Mouse (Mus musculus) liver, embryonic 12.5 days (tissue): Measurements from ENCODE around the gene Nat8. TPM values are rescaled to one million over a fixed set of nuclear protein-coding genes. Genes with fewer than 3 reads are reported as not detected.
A peak's percentile ranks its signal among the peaks of the same experiment; 100 is the strongest.
"Not testable (repeated sequence)": the region's sequence is repeated elsewhere in the genome, so short reads cannot be mapped to it uniquely, and the experiment has no call there.

ENCODE experiments used
- ATAC-seq: fragments of 200-750 bp; cut with Nextera tagmentation; 2 replicates; pipeline ENCODE4 v1.8.0; 2017; ENCODE audit warnings: moderate number of reproducible peaks, mild to moderate bottlenecking, moderate library complexity
- H3K27ac ChIP-seq: fragments of 300-500 bp; sonication (generic); 2 replicates; pipeline ENCODE4 v1.5.1; 2016; ENCODE audit warnings: mild to moderate bottlenecking
- H3K27me3 ChIP-seq: fragments of 300-500 bp; sonication (generic); replicated peaks from 2 replicates; pipeline ENCODE4 v1.6.1; 2016; ENCODE audit warnings: mild to moderate bottlenecking, moderate library complexity
- H3K36me3 ChIP-seq: fragments of 300-500 bp; sonication (generic); 2 replicates; pipeline ENCODE4 v1.6.1; 2016; ENCODE audit warnings: mild to moderate bottlenecking, moderate library complexity
- H3K4me1 ChIP-seq: fragments of 300-500 bp; sonication (generic); 2 replicates; pipeline ENCODE4 v1.6.1; 2016
- H3K4me2 ChIP-seq: fragments of 300-500 bp; sonication (generic); 2 replicates; pipeline ENCODE4 v1.6.1; 2016; ENCODE audit warnings: mild to moderate bottlenecking, moderate library complexity
- H3K4me3 ChIP-seq: fragments of 300-500 bp; sonication (generic); 2 replicates; pipeline ENCODE4 v1.5.1; 2016; ENCODE audit warnings: mild to moderate bottlenecking, moderate library complexity
- H3K9ac ChIP-seq: fragments of 300-500 bp; sonication (generic); 2 replicates; pipeline ENCODE4 v1.6.1; 2016; ENCODE audit warnings: mild to moderate bottlenecking, moderate library complexity
- H3K9me3 ChIP-seq: fragments of 300-500 bp; sonication (generic); replicated peaks from 2 replicates; pipeline ENCODE4 v1.6.1; 2016; ENCODE audit warnings: mild to moderate bottlenecking, moderate library complexity
- WGBS: fragments of 180-500 bp; shearing (Covaris S2); methylation state at CpG from one replicate; pipeline ENCODE4 v1.1.7; 2016; ENCODE audit not compliant: insufficient replicate concordance; 5-methylcytosine and 5-hydroxymethylcytosine counted together
- polyA plus RNA-seq: library from polyadenylated mRNA; unstranded; fragments of >200 nt; fragmentation: Nextera tagmentation; extraction: Ambion mirVana; gene quantifications from 2 replicates; pipeline ENCODE4 v1.2.1, GENCODE M21; 2016

Nat8 gene
- not detected in 2 replicates for polyA plus RNA-seq

DNA sequence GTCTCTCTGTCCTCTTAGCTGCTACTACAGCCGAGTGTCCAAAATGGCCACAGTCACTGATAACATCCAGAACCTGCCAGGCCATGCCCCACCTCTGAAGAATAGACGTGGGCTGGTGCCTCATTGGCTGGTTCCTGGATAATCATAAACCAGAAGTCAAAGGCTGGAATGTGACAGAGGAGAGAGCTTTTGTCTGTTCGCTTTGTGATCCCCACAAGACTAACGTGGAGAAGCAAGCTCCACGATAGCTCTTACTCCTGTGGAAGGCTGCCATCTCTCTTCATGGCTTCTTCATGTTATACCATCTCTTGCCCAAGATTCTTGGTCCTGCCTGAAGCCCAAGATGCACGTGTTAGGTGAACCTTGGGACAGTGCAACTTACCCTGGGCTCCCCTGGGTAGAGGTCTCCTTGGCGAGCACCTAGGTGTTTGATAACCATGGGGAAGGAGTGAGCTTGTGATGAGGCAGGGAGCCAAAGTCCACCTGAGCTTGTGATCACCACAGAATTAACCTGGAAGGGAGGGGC, at the start of gene Nat8:
Gene Nat8 (minus strand): TSS at position 287 of the 526 bp plus-strand sequence.
- H3K27me3 ChIP-seq: no peaks in the 10 kb centered on the region
- no peak within 1 kb of the TSS for H3K9ac ChIP-seq
- no peaks in the 10 kb centered on the region for H3K36me3 ChIP-seq
- no peak within 1 kb of the TSS for H3K27ac ChIP-seq
- no peak within 1 kb of the TSS for H3K4me3 ChIP-seq
- H3K4me1 ChIP-seq: no peaks in the 10 kb centered on the region
- no peak within 1 kb of the TSS for H3K4me2 ChIP-seq
- WGBS: 57% methylated on average over 7 of the region's 7 CpGs
- no peak for ATAC-seq
- H3K9me3 ChIP-seq: no peaks in the 10 kb centered on the region

DNA sequence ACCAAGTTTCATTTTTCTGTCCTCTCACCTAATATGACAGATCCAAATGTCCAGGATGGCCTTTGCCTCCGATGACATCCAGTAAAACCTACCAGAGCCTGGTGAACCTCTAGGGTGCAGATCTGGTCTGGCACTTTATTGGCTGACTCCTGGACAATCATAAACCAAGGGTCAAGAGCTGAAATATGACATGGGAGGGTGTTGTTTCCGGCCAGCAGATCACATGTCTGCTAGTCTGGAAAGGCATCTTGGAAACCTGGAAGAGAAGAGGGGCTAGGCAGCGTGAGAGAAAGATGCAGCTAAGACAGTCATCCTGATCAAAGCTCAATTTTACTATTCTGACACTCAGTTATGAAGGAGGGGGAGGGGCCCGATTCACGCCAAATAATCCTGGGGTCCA, 37.1 kb upstream of the Nat8 start, which contains the start of gene Nat8f2:
Gene Nat8f2 (minus strand): TSS at position 153 of the 400 bp plus-strand sequence.
- WGBS: 63% methylated on average over 5 of the region's 5 CpGs
- not testable (repeated sequence) for ATAC-seq

DNA sequence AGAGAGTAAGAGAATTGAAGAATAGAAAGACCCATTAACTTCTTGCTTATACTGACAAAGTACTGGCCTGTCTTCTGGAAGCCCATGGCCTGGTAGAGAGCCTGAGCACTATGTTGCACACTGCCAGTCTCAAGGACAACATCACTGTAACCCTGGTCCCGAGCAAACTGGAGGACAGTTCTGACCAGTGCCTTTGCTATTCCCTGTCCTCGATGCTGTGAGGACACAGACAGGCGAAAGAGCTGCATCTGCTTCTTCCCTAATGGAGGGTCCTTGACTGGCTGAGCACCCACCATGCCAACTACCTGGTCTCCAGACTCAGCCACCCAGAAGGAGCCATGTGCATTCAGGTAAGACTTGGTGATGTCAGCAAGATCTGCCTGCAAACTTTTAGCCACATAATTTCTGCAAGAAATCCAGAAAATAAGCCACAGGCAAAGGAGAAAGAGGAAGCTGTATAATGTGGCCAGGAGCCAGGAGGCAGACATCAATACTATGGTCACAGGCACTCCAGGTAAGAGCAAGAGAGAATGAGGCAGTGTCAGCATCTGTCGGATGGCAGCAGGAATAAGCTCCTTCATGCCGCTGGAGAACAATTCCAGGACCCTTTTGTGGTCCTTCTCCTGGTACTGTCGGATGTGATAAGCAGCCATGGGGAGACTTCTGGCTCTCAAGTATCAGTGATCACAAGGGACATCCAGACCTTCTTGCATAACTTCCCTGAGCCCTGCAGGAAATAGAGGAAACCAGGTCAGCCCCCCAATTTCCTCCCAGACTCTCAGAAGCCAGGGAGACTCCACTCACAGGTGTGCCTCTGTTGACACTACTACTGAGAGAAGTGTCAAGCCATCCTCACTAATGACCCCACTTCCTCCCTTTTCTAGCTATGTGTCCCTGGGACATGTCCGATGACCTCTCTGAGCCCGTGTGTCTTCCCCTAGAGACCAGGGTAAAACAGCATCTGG, 36.1 kb upstream of the Nat8 start:
- Histone ChIP-seq H3K4me2 (no peak overlapping the region), H3K36me3 (no peaks in the 10 kb centered on the region), H3K27me3 (no peaks in the 10 kb centered on the region), H3K9me3 (no peaks in the 10 kb centered on the region), H3K4me3 (no peak overlapping the region), H3K27ac (no peak overlapping the region), H3K9ac (no peak overlapping the region), H3K4me1 (no peaks in the 10 kb centered on the region)
- ATAC-seq: no peak
- WGBS: 44% methylated on average over 8 of the region's 8 CpGs

More for the DNA sequence above, 37.1 kb upstream of the Nat8 start, which contains the start of gene Nat8f2:
- not testable (repeated sequence) for H3K27ac ChIP-seq, H3K4me2 ChIP-seq, H3K4me3 ChIP-seq, H3K9me3 ChIP-seq, H3K9ac ChIP-seq, H3K36me3 ChIP-seq, H3K27me3 ChIP-seq, H3K4me1 ChIP-seq

DNA sequence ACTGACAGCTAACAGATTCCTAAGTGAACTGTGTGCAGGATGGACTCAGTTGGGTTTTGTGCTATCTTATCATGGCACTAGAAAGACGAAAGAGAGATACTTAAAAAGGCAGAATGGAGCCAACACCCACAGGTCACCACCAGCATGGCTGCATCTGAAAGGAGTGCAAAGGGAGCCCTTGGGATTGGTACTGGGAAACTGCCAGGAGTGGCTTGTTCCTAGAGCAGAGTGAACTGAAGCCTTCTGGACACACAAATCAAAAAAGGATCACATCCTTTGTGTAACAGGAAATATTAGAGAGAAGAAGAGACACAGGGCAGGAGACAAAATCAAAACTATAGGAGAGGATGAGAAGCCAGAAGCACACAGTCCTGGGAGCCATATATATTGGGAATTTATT, 35.1 kb upstream of the Nat8 start:
- 33% methylated on average over 1 of the region's 1 CpGs for WGBS
- not testable (repeated sequence) for H3K9me3 ChIP-seq, ATAC-seq

DNA sequence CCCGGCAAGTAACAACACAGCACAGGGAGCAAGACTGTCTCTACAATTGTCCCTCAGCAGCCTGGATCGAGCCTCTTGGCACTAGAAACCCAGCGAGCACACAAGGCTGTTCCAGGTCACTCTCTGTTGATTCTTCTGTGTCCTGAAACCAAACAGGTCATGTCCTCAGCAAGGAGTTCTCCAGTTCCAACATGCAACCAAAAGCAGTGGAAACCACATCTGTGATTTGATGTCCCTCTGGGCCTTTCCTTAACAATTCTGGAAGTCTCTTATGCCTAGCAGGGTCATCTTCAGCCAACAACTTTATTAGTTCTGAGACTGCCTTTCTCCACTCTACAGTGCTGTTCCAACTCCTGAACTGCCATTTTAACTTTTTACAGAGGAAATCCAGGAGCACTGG, 34.3 kb upstream of the Nat8 start:
- not testable (repeated sequence) for H3K27me3 ChIP-seq, H3K4me2 ChIP-seq, H3K27ac ChIP-seq, H3K4me1 ChIP-seq, H3K36me3 ChIP-seq, H3K9me3 ChIP-seq, ATAC-seq, H3K9ac ChIP-seq, H3K4me3 ChIP-seq
- WGBS: 65% methylated on average over 3 of the region's 3 CpGs

More for the DNA sequence above, 35.1 kb upstream of the Nat8 start:
- H3K27me3 ChIP-seq, H3K9ac ChIP-seq, H3K4me1 ChIP-seq, H3K4me2 ChIP-seq, H3K27ac ChIP-seq, H3K36me3 ChIP-seq, H3K4me3 ChIP-seq: not testable (repeated sequence)

DNA sequence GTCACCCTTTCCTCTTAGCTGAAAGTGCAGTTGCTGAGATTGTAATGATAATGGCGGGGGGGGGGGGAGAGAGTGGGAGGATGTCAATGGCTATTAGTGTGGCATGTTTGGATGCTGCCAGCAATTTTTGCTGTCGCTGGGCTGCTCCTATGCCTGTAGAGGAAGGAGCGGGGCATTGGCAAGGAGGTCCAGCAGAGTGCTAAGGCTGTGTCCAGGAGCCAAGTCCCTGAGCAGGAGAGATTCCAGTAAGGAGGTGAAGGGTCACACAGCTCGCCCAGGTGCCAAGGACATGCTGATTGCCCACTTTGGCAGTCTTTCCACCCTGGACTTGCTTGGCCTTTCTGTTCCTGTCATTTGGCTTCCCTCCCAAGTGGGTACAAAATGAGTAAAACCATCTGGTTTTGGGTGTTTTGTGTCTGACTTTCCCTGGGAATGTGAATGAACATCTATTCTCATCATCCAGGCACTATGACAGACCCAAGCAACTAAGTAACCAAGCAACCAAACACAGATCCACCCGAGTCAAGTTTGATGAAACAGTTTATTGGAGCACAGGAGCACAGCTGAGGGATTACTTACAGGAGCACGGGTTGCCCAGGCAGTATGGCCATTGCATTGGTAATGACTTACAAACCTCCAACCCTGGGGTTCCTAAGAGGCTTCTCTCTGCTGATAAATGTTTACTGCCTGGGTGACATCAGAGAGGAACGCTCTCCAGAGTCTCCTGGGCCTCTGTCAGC, 33.2 kb upstream of the Nat8 start:
- H3K27me3 ChIP-seq, H3K9ac ChIP-seq, H3K9me3 ChIP-seq, H3K27ac ChIP-seq, H3K36me3 ChIP-seq, ATAC-seq, H3K4me3 ChIP-seq, H3K4me1 ChIP-seq, H3K4me2 ChIP-seq: not testable (repeated sequence)
- 51% methylated on average over 5 of the region's 7 CpGs for WGBS

DNA sequence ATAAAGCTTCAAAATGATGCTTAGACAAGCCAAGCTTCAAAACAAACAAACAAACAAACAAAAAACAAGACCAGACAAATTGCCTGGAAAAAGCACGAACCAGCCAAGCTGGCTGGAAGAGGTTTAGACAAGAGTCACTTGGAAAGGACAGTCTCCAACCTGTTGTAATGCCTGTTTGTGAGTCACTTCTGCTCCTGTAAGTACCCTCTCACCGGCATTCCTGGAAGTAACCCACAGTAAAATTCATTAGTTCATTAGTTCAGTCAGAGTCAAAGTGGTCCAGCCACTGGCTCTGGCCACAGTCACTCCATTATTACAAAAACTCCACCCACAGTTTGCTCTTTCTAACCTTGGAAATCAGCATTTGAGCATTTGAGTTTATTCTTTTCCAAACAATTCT, 32.0 kb upstream of the Nat8 start:
- ATAC-seq: no peak
- H3K36me3 ChIP-seq: no peaks in the 10 kb centered on the region
- no peaks in the 10 kb centered on the region for H3K27me3 ChIP-seq
- no peaks in the 10 kb centered on the region for H3K9me3 ChIP-seq
- H3K9ac ChIP-seq: no peak overlapping the region
- no peak overlapping the region for H3K4me3 ChIP-seq
- H3K4me2 ChIP-seq: no peak overlapping the region
- H3K27ac ChIP-seq: no peak overlapping the region
- 70% methylated on average over 2 of the region's 2 CpGs for WGBS
- no peaks in the 10 kb centered on the region for H3K4me1 ChIP-seq

DNA sequence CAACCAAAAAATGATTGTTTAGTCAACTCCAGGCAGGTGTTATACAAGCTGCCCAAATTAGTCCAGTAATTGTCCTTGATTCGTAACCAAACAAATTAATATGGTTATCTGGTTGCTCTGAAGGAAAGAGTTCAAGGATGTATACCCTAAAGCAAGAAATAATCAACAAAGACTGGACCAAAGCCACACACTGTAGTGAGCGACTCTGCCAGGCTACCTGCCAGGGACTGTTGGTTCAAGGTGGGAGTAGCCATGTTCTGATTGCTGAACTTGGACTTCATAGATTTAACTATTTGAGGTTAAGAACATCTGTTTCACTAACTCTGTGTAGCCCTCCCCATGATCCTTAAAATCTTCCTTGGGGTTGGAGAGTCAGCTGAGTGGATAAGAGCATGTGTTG, 31.3 kb upstream of the Nat8 start:
- Histone ChIP-seq H3K9me3 (no peaks in the 10 kb centered on the region), H3K4me1 (no peaks in the 10 kb centered on the region), H3K27ac (no peak overlapping the region), H3K4me3 (no peak overlapping the region), H3K36me3 (no peaks in the 10 kb centered on the region), H3K4me2 (no peak overlapping the region), H3K27me3 (no peaks in the 10 kb centered on the region), H3K9ac (no peak overlapping the region)
- no peak for ATAC-seq
- 59% methylated on average over 2 of the region's 2 CpGs for WGBS

DNA sequence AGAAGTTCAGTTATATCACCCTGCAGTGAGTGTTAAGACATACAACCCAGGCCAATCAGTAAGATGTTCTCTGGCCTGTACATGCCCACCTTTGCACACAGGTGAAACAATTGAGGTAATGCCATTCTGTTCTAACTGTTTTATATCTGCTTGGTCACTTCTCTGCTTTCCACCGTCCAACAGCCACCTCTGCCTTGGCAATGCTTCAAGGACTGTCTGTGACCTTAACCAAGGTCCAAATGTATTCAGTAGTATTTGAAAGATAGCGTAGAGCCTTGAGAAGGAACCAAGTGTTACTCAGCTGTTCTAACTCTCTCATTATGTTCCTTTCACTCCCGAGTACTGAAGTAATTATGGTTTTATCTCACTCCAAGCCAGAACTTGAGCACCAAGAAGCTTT, 30.7 kb upstream of the Nat8 start:
- Histone ChIP-seq H3K27ac (no peak overlapping the region), H3K27me3 (no peaks in the 10 kb centered on the region), H3K4me2 (no peak overlapping the region), H3K9ac (no peak overlapping the region), H3K4me1 (no peaks in the 10 kb centered on the region), H3K9me3 (no peaks in the 10 kb centered on the region), H3K4me3 (no peak overlapping the region), H3K36me3 (no peaks in the 10 kb centered on the region)
- WGBS: 54% methylated on average over 3 of the region's 3 CpGs
- no peak for ATAC-seq

DNA sequence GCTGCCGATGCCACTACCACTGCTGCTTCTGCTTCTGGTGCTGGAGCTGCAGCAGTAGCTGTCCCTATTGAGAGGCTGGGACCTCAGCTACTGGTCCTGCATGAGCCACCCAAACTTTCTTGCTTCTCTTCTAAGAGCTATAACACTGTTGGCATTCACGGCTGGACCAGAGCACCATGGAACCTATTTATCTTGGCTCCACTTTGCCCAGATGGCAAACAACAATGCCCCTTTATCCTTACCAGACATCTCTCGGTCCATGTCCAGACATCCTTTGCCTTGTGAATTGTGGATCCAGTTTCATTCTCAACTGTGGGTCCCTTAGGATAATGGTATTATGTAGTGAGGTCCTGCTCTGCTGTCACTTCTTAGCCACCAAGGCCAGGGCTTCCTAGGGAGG, 29.4 kb upstream of the Nat8 start:
- Histone ChIP-seq H3K4me1 (no peaks in the 10 kb centered on the region), H3K27me3 (no peaks in the 10 kb centered on the region), H3K27ac (no peak overlapping the region), H3K4me3 (no peak overlapping the region), H3K9me3 (no peaks in the 10 kb centered on the region), H3K4me2 (no peak overlapping the region), H3K9ac (no peak overlapping the region), H3K36me3 (no peaks in the 10 kb centered on the region)
- WGBS: 69% methylated on average over 3 of the region's 3 CpGs
- no peak for ATAC-seq

DNA sequence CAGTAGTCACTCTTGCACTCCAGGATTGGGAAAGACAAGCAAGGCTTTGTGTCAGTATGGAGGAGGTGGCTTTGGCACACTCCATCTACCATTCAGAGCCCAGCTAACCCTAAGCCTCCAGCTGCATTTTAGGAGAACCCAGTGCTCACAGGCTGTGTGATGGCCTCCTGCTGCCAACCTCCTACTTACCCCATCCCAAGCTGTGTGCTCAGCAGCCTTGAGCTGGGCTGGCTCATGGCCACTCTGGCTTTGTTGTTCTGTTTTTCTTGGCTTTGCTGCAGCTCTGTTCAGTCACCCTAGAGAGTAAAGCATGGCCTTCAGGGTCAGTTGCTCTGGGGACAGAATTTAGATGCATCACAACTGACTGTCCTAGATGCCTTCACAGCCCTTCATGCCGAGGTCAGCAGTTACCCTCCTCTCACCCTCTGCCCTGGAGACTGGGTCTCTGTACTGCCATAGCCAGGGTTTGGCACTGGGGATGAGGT, 24.4 kb upstream of the Nat8 start:
- H3K36me3 ChIP-seq: no peaks in the 10 kb centered on the region
- no peak overlapping the region for H3K27ac ChIP-seq
- H3K4me2 ChIP-seq: no peak overlapping the region
- H3K4me3 ChIP-seq: no peak overlapping the region
- H3K9me3 ChIP-seq: no peaks in the 10 kb centered on the region
- WGBS: 52% methylated on average over 1 of the region's 1 CpGs
- H3K4me1 ChIP-seq: no peaks in the 10 kb centered on the region
- H3K9ac ChIP-seq: no peak overlapping the region
- no peaks in the 10 kb centered on the region for H3K27me3 ChIP-seq
- ATAC-seq: 0 out of 2 replicates have a peak, but pooled peaks have one; percentile 32

DNA sequence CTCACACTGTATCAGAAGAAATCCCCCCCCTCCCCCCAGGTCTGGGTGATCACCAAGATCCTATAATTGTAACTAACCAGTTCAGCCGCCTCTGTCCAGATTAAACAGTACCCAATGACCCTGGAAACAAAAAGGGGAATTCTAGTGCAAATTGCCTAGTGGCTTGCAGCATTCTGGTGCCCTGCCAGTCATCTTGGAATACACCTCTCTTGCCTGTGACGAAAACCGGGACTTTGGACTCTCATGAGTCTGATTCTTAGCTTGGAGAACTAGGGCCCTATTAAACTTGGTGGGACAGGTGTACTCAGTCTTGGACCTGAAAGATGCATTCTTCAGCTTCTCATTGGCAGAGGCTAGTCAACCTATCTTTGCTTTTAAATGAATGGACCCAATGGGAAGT, 21.6 kb upstream of the Nat8 start:
- 64% methylated on average over 3 of the region's 3 CpGs for WGBS
- ATAC-seq: no peak
- Histone ChIP-seq H3K27ac (no peak overlapping the region), H3K9me3 (no peaks in the 10 kb centered on the region), H3K36me3 (no peaks in the 10 kb centered on the region), H3K4me2 (no peak overlapping the region), H3K4me3 (no peak overlapping the region), H3K27me3 (no peaks in the 10 kb centered on the region), H3K4me1 (no peaks in the 10 kb centered on the region), H3K9ac (no peak overlapping the region)
